10 mouse cellular contexts compared by ENCODE assay signal in the genomic region with DNA sequence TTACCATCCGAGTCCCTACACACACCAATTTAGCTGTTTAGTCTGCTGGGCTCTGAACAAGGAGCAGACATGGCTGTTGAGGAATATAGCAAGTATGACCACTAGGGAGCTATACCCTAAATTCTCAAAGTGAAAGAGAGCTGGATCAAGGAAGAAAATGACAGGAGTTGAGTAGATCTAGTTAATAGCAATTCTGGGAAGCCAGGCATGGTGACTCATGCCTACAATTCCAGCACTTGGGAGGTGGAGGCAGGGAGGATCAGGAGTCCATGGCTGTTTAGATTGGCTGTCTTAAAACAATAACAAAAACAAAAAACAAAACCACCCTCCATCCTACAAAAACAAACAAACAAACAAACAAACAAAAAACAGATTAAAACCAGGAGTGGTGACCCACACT. TPM values are rescaled to one million over a fixed set of nuclear protein-coding genes. Genes with fewer than 3 reads are reported as not detected.
DNase-seq lines count a peak whose midpoint lies in the region; ATAC-seq and TF ChIP-seq lines count a peak whose summit lies in the region.
"Had no signal": no experiment of that assay in that cellular context is flagged by ENCODE, and none has a peak within 500 bp of the region (broad histone marks: within the 10 kb centered on the region; RNA-seq: fewer than 3 reads in every experiment).

No protein-coding gene starts in this region.

- peaks cover 12% of the 10 kb centered on the region for H3K27me3 ChIP-seq in heart, embryonic 13.5 days (replicated peaks)
- peaks cover 2 to 13% of the 10 kb centered on the region in 2 experiments; a peak in 1 of 4 replicates for H3K27me3 ChIP-seq in MEL (ENCODE audit: control insufficient read depth in 1 of 2, insufficient read depth in 2 of 2, low read length in 2 of 2)
- peaks cover 12% of the 10 kb centered on the region for H3K27me3 ChIP-seq in hindbrain, embryonic 13.5 days
- H3K27me3 ChIP-seq in midbrain, embryonic 12.5 days: no peaks in the 10 kb centered on the region

- no peak for ATAC-seq in heart, embryonic 13.5 days (ENCODE audit: extremely low read depth, insufficient number of reproducible peaks, low FRiP score, low TSS enrichment)
- ATAC-seq in hindbrain, embryonic 13.5 days (ENCODE audit: low FRiP score): no peak
- no peak for ATAC-seq in midbrain, embryonic 12.5 days (ENCODE audit: low FRiP score, low read depth)

- no peaks in the 10 kb centered on the region for H3K9me3 ChIP-seq in heart, embryonic 13.5 days
- no peaks in the 10 kb centered on the region for H3K9me3 ChIP-seq in MEL (replicated peaks; ENCODE audit: insufficient read depth, low read length)
- H3K9me3 ChIP-seq in hindbrain, embryonic 13.5 days: no peaks in the 10 kb centered on the region
- no peaks in the 10 kb centered on the region for H3K9me3 ChIP-seq in midbrain, embryonic 12.5 days

- peak overlapping the region; percentile 94 for H3K4me2 ChIP-seq in heart, embryonic 13.5 days
- peak overlapping the region; percentile 83 for H3K4me2 ChIP-seq in hindbrain, embryonic 13.5 days
- peak overlapping the region; percentile 89 for H3K4me2 ChIP-seq in midbrain, embryonic 12.5 days (replicated peaks)

- peak overlapping the region; percentile 90 for H3K4me3 ChIP-seq in heart, embryonic 13.5 days
- H3K4me3 ChIP-seq in MEL (ENCODE audit: control insufficient read depth in 1 of 2, insufficient read depth in 1 of 2, low read depth in 2 of 2, low read length in 2 of 2): peak overlapping the region in 1 of 2 experiments; percentile 96; a peak in 1 of 4 replicates
- peak overlapping the region; percentile 86 for H3K4me3 ChIP-seq in hindbrain, embryonic 13.5 days
- H3K4me3 ChIP-seq in midbrain, embryonic 12.5 days: peak overlapping the region; percentile 85

- no peak for TF ChIP-seq EP300 in MEL (IDR thresholded peaks at IDR 0.05; ENCODE audit: low read depth in 1 of 2, low read length in 2 of 2)

- TF ChIP-seq RAD21 in MEL (IDR thresholded peaks at IDR 0.05; ENCODE audit: low read depth, low read length): no peak

- no peak for TF ChIP-seq CTCF in MEL (IDR thresholded peaks at IDR 0.05 in 2 of 3, conservative IDR thresholded peaks at IDR 0.05 in 1 of 3; ENCODE audit: control insufficient read depth in 1 of 3, insufficient read depth in 1 of 3, low read depth in 2 of 3, low read length in 3 of 3, poor library complexity in 1 of 3, severe bottlenecking in 1 of 3)

- DNase-seq in heart, adult 18-20 months: no peak
- DNase-seq in MEL (ENCODE audit: low read depth, low spot score): peak; percentile 44
- no peak for DNase-seq in right cerebral cortex, postnatal 4 days
- DNase-seq in embryo, embryonic 11 days: no peak
- no peak for DNase-seq in B cell, adult 2 months
- DNase-seq: cerebellum, postnatal 25 days; kidney, adult 2 months had no signal

- peaks cover 7% of the 10 kb centered on the region for H3K36me3 ChIP-seq in heart, embryonic 13.5 days
- H3K36me3 ChIP-seq in MEL (ENCODE audit: control insufficient read depth in 1 of 2, insufficient read depth in 2 of 2, low read length in 2 of 2): peaks cover 0 to 12% of the 10 kb centered on the region in 2 experiments
- peaks cover 5% of the 10 kb centered on the region; the same call in 1 of the 2 replicates for H3K36me3 ChIP-seq in hindbrain, embryonic 13.5 days
- H3K36me3 ChIP-seq in midbrain, embryonic 12.5 days: peaks cover 3% of the 10 kb centered on the region; the same call in 1 of the 2 replicates

- peaks cover 19% of the 10 kb centered on the region for H3K4me1 ChIP-seq in heart, embryonic 13.5 days
- H3K4me1 ChIP-seq in MEL (ENCODE audit: control insufficient read depth in 1 of 2, insufficient read depth in 2 of 2, low read length in 2 of 2): peaks cover 2 to 11% of the 10 kb centered on the region in 2 experiments; a peak in 2 of 4 replicates
- peaks cover 29% of the 10 kb centered on the region for H3K4me1 ChIP-seq in hindbrain, embryonic 13.5 days (replicated peaks)
- peaks cover 24% of the 10 kb centered on the region for H3K4me1 ChIP-seq in midbrain, embryonic 12.5 days

- no peak for TF ChIP-seq POLR2A in MEL (IDR thresholded peaks at IDR 0.05; ENCODE audit: control insufficient read depth in 1 of 2, insufficient read depth in 1 of 2, low read depth in 1 of 2, low read length in 2 of 2, poor library complexity in 1 of 2)

- no peak overlapping the region for H3K27ac ChIP-seq in heart, embryonic 13.5 days (replicated peaks)
- H3K27ac ChIP-seq in MEL (ENCODE audit: control insufficient read depth, low read depth, low read length): no peak overlapping the region
- no peak overlapping the region for H3K27ac ChIP-seq in hindbrain, embryonic 13.5 days
- H3K27ac ChIP-seq in midbrain, embryonic 12.5 days (replicated peaks): no peak overlapping the region

- 87% methylated on average over 1 of the region's 1 CpGs for WGBS in heart, embryonic 13.5 days
- 94% methylated on average over 1 of the region's 1 CpGs for WGBS in hindbrain, embryonic 13.5 days
- WGBS in midbrain, embryonic 12.5 days: 76% methylated on average over 1 of the region's 1 CpGs

- peaks cover 21% of the 10 kb centered on the region for H3K79me2 ChIP-seq in MEL (ENCODE audit: control insufficient read depth, insufficient read depth, low read length, poor library complexity)

- peak overlapping the region; percentile 90 for H3K9ac ChIP-seq in heart, embryonic 13.5 days
- peak overlapping the region; percentile 90; the same call in 1 of the 2 replicates for H3K9ac ChIP-seq in MEL (ENCODE audit: control insufficient read depth, low read depth, low read length, poor library complexity, severe bottlenecking)
- H3K9ac ChIP-seq in hindbrain, embryonic 13.5 days: 0 out of 2 replicates have a peak overlapping the region, but pooled peaks have one; percentile 90
- peak overlapping the region; percentile 11; the same call in 1 of the 2 replicates for H3K9ac ChIP-seq in midbrain, embryonic 12.5 days (replicated peaks)

TF ChIP-seq in MEL, 35 proteins besides CTCF, POLR2A, EP300 and RAD21:
- TF ChIP-seq ZC3H11A (IDR thresholded peaks at IDR 0.05; ENCODE audit: low read depth, low read length) (no peak), ZMIZ1 (IDR thresholded peaks at IDR 0.05; ENCODE audit: low read depth, low read length) (no peak), NRF1 (IDR thresholded peaks at IDR 0.05; ENCODE audit: insufficient read depth, low read depth, low read length, poor library complexity, severe bottlenecking) (no peak), E2F4 (IDR thresholded peaks at IDR 0.05; ENCODE audit: borderline replicate concordance, low read depth, low read length) (no peak), USF2 (IDR thresholded peaks at IDR 0.05; ENCODE audit: borderline replicate concordance in 1 of 2, insufficient read depth in 1 of 2, low read depth in 1 of 2, low read length in 2 of 2) (no peak), SMC3 (IDR thresholded peaks at IDR 0.05; ENCODE audit: low read depth, low read length) (no peak), CHD2 (IDR thresholded peaks at IDR 0.05; ENCODE audit: low read length) (no peak), POLR2AphosphoS2 (IDR thresholded peaks at IDR 0.05; ENCODE audit: low read length) (no peak), ZNF384 (IDR thresholded peaks at IDR 0.05; ENCODE audit: low read depth, low read length) (no peak), JUND (IDR thresholded peaks at IDR 0.05; ENCODE audit: low read depth, low read length) (no peak), MEF2A (IDR thresholded peaks at IDR 0.05; ENCODE audit: extremely low read depth, insufficient replicate concordance, low read depth, low read length, poor library complexity, severe bottlenecking) (no peak), RCOR1 (IDR thresholded peaks at IDR 0.05; ENCODE audit: low read depth, low read length) (no peak), UBTF (IDR thresholded peaks at IDR 0.05; ENCODE audit: borderline replicate concordance, insufficient read depth, low read depth, low read length) (no peak), TCF12 (IDR thresholded peaks at IDR 0.05; ENCODE audit: low read depth, low read length) (no peak), GABPA (IDR thresholded peaks at IDR 0.05; ENCODE audit: low read depth, low read length) (no peak), NELFE (IDR thresholded peaks at IDR 0.05; ENCODE audit: low read depth, low read length) (no peak), BHLHE40 (IDR thresholded peaks at IDR 0.05; ENCODE audit: borderline replicate concordance, low read depth, low read length) (no peak), SIN3A (IDR thresholded peaks at IDR 0.05; ENCODE audit: low read length) (no peak), ETS1 (IDR thresholded peaks at IDR 0.05; ENCODE audit: low read depth, low read length) (no peak), MXI1 (IDR thresholded peaks at IDR 0.05; ENCODE audit: low read depth, low read length) (no peak)
TF ChIP-seq in MEL: peak in this region for 0.

RNA-seq across cellular contexts. Expression of a gene that starts 1.2 kb away (rescaled TPM):
- polyA plus RNA-seq in heart, embryonic 13.5 days (2015; fragmentation: Nextera tagmentation; extraction: Ambion mirVana): 4.8 and 5.3 TPM in 2 replicates
- 10 to 100 TPM; 10.8 to 12.8 TPM for total RNA-seq in heart, adult 18-20 months (2021)
- total RNA-seq in MEL (2012; rRNA removed): 3.4 and 4.0 TPM in 2 replicates
- 10 to 100 TPM in 1 of 2 experiments, not detected in 1; 10.0 TPM for polyA plus RNA-seq in MEL (2012; ENCODE audit: insufficient read depth in 1 of 2, insufficient read length in 2 of 2, low read depth in 1 of 2, low replicate concordance in 2 of 2, missing spikeins in 1 of 2)
- 9.1 TPM in 2 replicates for polyA plus RNA-seq in hindbrain, embryonic 13.5 days (2015; fragmentation: Nextera tagmentation; extraction: Ambion mirVana)
- polyA plus RNA-seq in midbrain, embryonic 12.5 days (2016; fragmentation: Nextera tagmentation; extraction: Ambion mirVana): 12.1 and 12.7 TPM in 2 replicates

RNA-seq across cellular contexts. Expression of a gene that starts 47.8 kb away (rescaled TPM):
- polyA plus RNA-seq in heart, embryonic 13.5 days (2015; fragmentation: Nextera tagmentation; extraction: Ambion mirVana): 5.6 and 5.8 TPM in 2 replicates
- 10 to 100 TPM; 15.3 to 20.3 TPM for total RNA-seq in heart, adult 18-20 months (2021)
- 6.3 TPM in 2 replicates for total RNA-seq in MEL (2012; rRNA removed)
- 10 to 100 TPM in 1 of 2 experiments, not detected in 1; 15.0 TPM for polyA plus RNA-seq in MEL (2012; ENCODE audit: insufficient read depth in 1 of 2, insufficient read length in 2 of 2, low read depth in 1 of 2, low replicate concordance in 2 of 2, missing spikeins in 1 of 2)
- 3.2 and 3.4 TPM in 2 replicates for polyA plus RNA-seq in hindbrain, embryonic 13.5 days (2015; fragmentation: Nextera tagmentation; extraction: Ambion mirVana)
- 4.3 and 4.4 TPM in 2 replicates for polyA plus RNA-seq in midbrain, embryonic 12.5 days (2016; fragmentation: Nextera tagmentation; extraction: Ambion mirVana)

Comparison
In these comparisons a context has a peak if more than half of its experiments do, and no peak if none do; other contexts are left out.
1. H3K9ac ChIP-seq: peak in every context shown above with its lines; median percentile 90 in heart, embryonic 13.5 days; 90 in MEL; 90 in hindbrain, embryonic 13.5 days; 11 in midbrain, embryonic 12.5 days.